Mouse (Mus musculus): ENCODE measurements around the gene Ccl26.
A peak's percentile ranks its signal among the peaks of the same experiment; 100 is the strongest.

Ccl26 gene

GRCm38 (mm10) chr5:135537326-135537725 is 26.0 kb downstream of the Ccl26 start:
- peak; percentile 10 to 33 for DNase-seq

GRCm38 (mm10) chr5:135535867-135536266 is 27.5 kb downstream of the Ccl26 start:
- no peak for DNase-seq

GRCm38 (mm10) chr5:135533431-135533830 is 29.9 kb downstream of the Ccl26 start:
- no peak for DNase-seq

- DNase-seq = no peak
Observed at GRCm38 (mm10) chr5:135531306-135531845, 32.0 kb downstream of the Ccl26 start.

GRCm38 (mm10) chr5:135529964-135530363 is 33.4 kb downstream of the Ccl26 start:
- no peak for DNase-seq

- DNase-seq = no peak
Observed at GRCm38 (mm10) chr5:135529310-135529709, 34.1 kb downstream of the Ccl26 start.

- DNase-seq = no peak
Observed at GRCm38 (mm10) chr5:135527986-135528385, 35.4 kb downstream of the Ccl26 start.

- no peak for DNase-seq
Observed at GRCm38 (mm10) chr5:135524660-135525560, 38.5 kb downstream of the Ccl26 start.

GRCm38 (mm10) chr5:135524087-135524486 is 39.3 kb downstream of the Ccl26 start:
- DNase-seq = no peak

GRCm38 (mm10) chr5:135522111-135522722 is 41.2 kb downstream of the Ccl26 start:
- no peak for DNase-seq

- no peak for DNase-seq
Observed at GRCm38 (mm10) chr5:135517348-135517883, 46.0 kb downstream of the Ccl26 start.

- no peak for DNase-seq
Observed at GRCm38 (mm10) chr5:135513131-135513530, 50.2 kb downstream of the Ccl26 start.

- no peak for DNase-seq
Observed at GRCm38 (mm10) chr5:135511105-135511504, 52.3 kb downstream of the Ccl26 start.

All from thymus, postnatal 36 days (tissue).